Mouse (Mus musculus) thymus, adult 2 months (tissue): ENCODE data around the gene Kank4.

ENCODE experiments used
- CTCF ChIP-seq: fragments of 200-500 bp; IDR thresholded peaks from 2 replicates; pipeline ENCODE4 v1.5.1; 2012; ENCODE audit warnings: mild to moderate bottlenecking, control low read depth, low read length, moderate library complexity, borderline replicate concordance; ENCODE audit not compliant: control insufficient read depth, poor library complexity, insufficient read depth; ENCODE audit errors: extremely low read depth
- POLR2A ChIP-seq: fragments of 200-500 bp; IDR thresholded peaks from 2 replicates; pipeline ENCODE4 v1.6.1; 2012; ENCODE audit warnings: mild to moderate bottlenecking, low read length, control low read depth, moderate library complexity; ENCODE audit not compliant: control insufficient read depth, poor library complexity, insufficient read depth; ENCODE audit errors: extremely low read depth

GRCm38 (mm10) chr4:98864094-98864493, 46.8 kb upstream of the Kank4 start:
- no peak for TF ChIP-seq CTCF
- no peak for TF ChIP-seq POLR2A
